Mouse (Mus musculus): Measurements from ENCODE around the gene 2010005H15Rik.
"Not testable (repeated sequence)": the region's sequence is repeated elsewhere in the genome, so short reads cannot be mapped to it uniquely, and the experiment has no call there.

Gene 2010005H15Rik

GRCm38 (mm10) chr16:36221168-36221567 lies at the start of gene 2010005H15Rik:
Gene 2010005H15Rik, plus strand, starts transcription at chr16:36221468.
- DNase-seq (ENCODE audit: low spot score): not testable (repeated sequence)

- DNase-seq (ENCODE audit: low spot score): no peak
Observed at GRCm38 (mm10) chr16:36176108-36176507, 45.2 kb upstream of the 2010005H15Rik start.

DNA sequence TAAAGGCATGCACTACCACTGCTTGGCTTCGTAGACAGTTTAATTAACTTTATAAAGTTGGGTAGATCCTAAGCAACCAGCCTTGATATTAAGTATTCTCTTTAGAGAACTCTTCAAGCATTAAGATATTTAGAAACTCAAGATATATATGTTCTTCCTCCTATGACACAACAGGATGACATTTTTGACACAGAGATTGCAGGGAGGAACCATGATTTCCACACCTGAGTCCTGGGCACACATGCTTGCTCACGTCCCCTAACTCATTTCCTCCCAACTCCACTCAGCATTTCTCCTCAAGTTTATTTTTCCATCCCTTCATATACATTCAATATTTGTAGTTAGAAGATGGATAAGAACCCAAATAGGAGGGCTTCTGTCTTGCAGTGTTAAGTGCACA lies 41.4 kb upstream of the 2010005H15Rik start:
- no peak for DNase-seq (ENCODE audit: low spot score)

DNA sequence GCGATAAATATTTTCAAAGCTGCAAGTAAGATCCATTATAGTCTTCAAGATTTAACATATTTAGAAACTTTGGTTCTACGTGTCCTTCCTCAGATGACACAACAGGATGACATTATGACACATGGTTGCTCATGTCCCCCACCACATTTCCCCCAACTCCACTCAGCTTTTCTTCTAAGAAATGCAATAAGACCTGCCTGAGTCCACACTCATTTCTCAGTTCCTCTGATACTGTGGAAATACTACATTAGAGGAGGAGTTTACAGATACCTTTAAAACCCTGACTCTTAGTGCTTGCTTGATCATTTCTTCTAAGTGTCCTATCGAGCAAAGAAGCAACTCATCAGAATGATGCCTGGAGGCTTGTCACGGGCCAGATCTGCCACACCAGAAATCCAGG lies 37.4 kb upstream of the 2010005H15Rik start, which contains the start of gene Gm5483:
Gene Gm5483 (plus strand): TSS at position 301 of the 400 bp plus-strand sequence.
- not testable (repeated sequence) for DNase-seq (ENCODE audit: low spot score)

DNA sequence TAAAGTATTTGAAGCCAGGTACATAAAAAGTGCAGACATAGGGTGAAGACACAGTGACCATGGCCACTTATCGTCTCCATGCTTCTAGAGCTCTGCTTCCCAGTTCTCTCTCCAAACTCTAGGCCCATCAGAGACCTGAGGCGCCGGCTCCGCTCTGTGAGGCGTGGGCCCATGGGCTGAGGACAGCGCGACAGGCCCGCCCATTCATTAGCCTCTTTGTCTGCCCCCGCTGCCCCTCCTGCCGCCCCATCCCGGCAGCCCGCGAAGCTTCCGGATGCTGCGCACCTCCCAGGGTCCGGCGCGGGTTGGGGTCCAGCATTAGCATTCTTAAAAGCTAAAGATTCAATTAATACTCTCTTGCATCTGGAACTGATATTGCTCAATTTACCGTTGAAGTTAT lies 22.0 kb upstream of the 2010005H15Rik start:
- no peak for DNase-seq (ENCODE audit: low spot score)

- DNase-seq (ENCODE audit: low spot score): no peak
Observed at GRCm38 (mm10) chr16:36203846-36204245, 17.4 kb upstream of the 2010005H15Rik start.

GRCm38 (mm10) chr16:36205684-36206083 lies 15.6 kb upstream of the 2010005H15Rik start:
- not testable (repeated sequence) for DNase-seq (ENCODE audit: low spot score)

DNA sequence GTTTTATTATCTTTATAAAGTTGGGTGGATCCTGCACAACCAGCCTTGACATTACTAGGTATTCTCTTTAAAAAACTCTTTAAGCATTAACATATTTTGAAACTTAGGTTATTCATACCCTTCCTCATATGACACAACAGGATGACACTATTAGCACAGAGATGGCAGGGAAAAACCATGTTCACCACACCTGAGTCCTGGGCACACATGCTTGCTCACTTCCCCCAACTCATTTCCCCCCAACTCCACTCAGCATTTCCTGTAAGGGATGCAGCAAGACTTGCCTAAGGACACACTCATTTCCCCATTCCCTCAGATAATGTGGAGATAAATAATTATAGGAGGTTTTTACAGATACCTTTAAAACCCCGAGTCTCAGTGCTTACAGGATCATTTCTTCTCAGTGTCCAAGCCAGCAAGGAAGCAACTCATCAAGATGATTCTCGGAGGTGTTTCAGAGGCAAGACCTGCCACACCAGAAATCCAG lies 11.3 kb upstream of the 2010005H15Rik start, which contains the start of gene Gm5416:
Gene Gm5416 (plus strand): TSS at position 437 of the 487 bp plus-strand sequence.
- DNase-seq (ENCODE audit: low spot score): no peak

DNA sequence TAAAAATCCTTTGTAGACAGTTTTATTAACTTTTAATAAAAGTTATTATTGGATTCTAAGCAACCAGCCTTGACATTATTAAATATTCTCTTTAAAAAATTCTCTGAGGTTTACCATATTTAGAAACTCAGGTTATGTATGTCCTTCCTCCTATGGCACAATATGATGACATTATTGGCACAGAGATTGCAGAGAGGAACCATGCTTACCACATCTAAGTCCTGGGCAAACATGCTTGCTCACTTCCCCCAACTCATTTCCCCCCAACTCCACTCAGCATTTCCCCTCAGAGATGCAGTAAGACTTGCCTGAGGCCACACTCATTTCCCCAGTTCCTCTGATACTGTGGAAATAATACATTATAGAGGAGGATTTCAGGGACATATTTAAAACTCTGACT lies 39.3 kb downstream of the 2010005H15Rik start:
- DNase-seq (ENCODE audit: low spot score): not testable (repeated sequence)

- DNase-seq (ENCODE audit: low spot score): not testable (repeated sequence)
Observed at GRCm38 (mm10) chr16:36276796-36277195, 55.5 kb downstream of the 2010005H15Rik start, which contains the start of gene Stfa1. Gene Stfa1, plus strand, starts transcription at chr16:36276951.

DNA sequence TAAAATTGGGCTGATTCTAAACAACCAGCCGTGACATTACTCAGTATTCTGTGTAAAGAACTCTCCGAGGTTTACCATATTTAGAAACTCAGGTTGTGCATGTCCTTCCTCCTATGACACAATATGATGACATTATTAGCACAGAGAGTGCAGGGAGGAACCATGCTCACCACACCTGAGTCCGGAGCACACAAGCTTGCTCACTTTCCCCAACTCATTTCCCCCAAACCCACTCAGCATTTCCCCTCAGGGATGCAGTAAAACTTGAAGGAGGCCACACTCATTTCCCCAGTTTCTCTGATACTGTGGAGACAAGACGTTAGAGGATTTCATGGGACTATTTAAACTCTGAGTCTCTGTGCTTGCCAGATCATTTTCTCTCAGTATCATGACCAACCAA lies 67.9 kb downstream of the 2010005H15Rik start:
- no peak for DNase-seq (ENCODE audit: low spot score)

Measured in testis, postnatal 14 days (tissue).